Mouse (Mus musculus) hindbrain, embryonic 12.5 days (tissue): ENCODE results near the gene Gm36864. TPM values are rescaled to one million over a fixed set of nuclear protein-coding genes. Genes with fewer than 3 reads are reported as not detected.

ENCODE experiments used
- ATAC-seq: fragments of 200-750 bp; cut with Nextera tagmentation; 2 replicates; pipeline ENCODE4 v1.8.0; 2017; ENCODE audit warnings: moderate TSS enrichment; ENCODE audit not compliant: low FRiP score
- H3K27ac ChIP-seq: fragments of 300-500 bp; sonication (generic); 2 replicates; pipeline ENCODE4 v1.5.1; 2016; ENCODE audit warnings: mild to moderate bottlenecking
- H3K27me3 ChIP-seq: fragments of 300-500 bp; sonication (generic); 2 replicates; pipeline ENCODE4 v1.6.1; 2016; ENCODE audit warnings: mild to moderate bottlenecking
- H3K36me3 ChIP-seq: fragments of 300-500 bp; sonication (generic); 2 replicates; pipeline ENCODE4 v1.6.1; 2016; ENCODE audit warnings: mild to moderate bottlenecking
- H3K4me1 ChIP-seq: fragments of 300-500 bp; sonication (generic); 2 replicates; pipeline ENCODE4 v1.6.1; 2016
- H3K4me2 ChIP-seq: fragments of 300-500 bp; sonication (generic); replicated peaks from 2 replicates; pipeline ENCODE4 v1.6.1; 2016; ENCODE audit warnings: mild to moderate bottlenecking
- H3K4me3 ChIP-seq: fragments of 300-500 bp; sonication (generic); 2 replicates; pipeline ENCODE4 v1.5.1; 2016; ENCODE audit warnings: mild to moderate bottlenecking
- H3K9ac ChIP-seq: fragments of 300-500 bp; sonication (generic); 2 replicates; pipeline ENCODE4 v1.6.1; 2016; ENCODE audit warnings: mild to moderate bottlenecking, moderate library complexity
- H3K9me3 ChIP-seq: fragments of 300-500 bp; sonication (generic); replicated peaks from 2 replicates; pipeline ENCODE4 v1.6.1; 2016; ENCODE audit warnings: mild to moderate bottlenecking
- WGBS: fragments of 180-500 bp; shearing (Covaris S2); methylation state at CpG from one replicate; pipeline ENCODE4 v1.1.7; 2016; 5-methylcytosine and 5-hydroxymethylcytosine counted together
- polyA plus RNA-seq: library from polyadenylated mRNA; unstranded; fragments of >200 nt; fragmentation: Nextera tagmentation; extraction: Ambion mirVana; gene quantifications from 2 replicates; pipeline ENCODE4 v1.2.1, GENCODE M21; 2016

The Gm36864 gene
- polyA plus RNA-seq, 1 experiment from 2014 or later: not detected

- H3K9ac ChIP-seq: no peak overlapping the region
- peaks cover 6% of the 10 kb centered on the region; the same call in 1 of the 2 replicates for H3K27me3 ChIP-seq
- no peak for ATAC-seq
- no peak overlapping the region for H3K27ac ChIP-seq
- no peaks in the 10 kb centered on the region for H3K36me3 ChIP-seq
- 73% methylated on average over 7 of the region's 7 CpGs for WGBS
- H3K9me3 ChIP-seq: 0 out of 2 replicates have a peak, but pooled peaks cover 5% of the 10 kb centered on the region
- H3K4me3 ChIP-seq: no peak overlapping the region
- H3K4me2 ChIP-seq: no peak overlapping the region
- H3K4me1 ChIP-seq: no peaks in the 10 kb centered on the region
Observed at GRCm38 (mm10) chr7:44287760-44288159, 51.8 kb downstream of the Gm36864 start.

DNA sequence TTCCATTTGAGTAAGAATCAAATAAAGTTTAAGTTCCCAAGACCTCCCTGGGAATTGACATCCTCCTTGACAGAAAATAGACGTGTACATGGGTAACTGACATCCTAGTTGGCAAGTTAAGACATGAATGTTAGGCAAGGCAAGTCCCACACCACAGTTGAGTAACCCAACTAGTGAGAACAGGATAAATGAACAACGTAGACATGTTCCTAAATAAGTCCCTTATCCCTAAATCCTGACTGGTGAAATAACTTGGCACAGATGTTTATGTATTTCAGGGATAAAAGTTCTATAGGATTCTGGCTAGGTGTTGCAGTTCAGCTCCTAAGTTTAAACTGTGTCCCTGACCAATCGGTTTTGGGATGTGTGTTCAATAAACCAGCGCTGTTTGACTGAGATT is 55.0 kb downstream of the Gm36864 start:
- Histone ChIP-seq H3K9ac (no peak overlapping the region), H3K27me3 (peaks cover 6% of the 10 kb centered on the region; the same call in 1 of the 2 replicates)
- WGBS: 84% methylated on average over 4 of the region's 4 CpGs

DNA sequence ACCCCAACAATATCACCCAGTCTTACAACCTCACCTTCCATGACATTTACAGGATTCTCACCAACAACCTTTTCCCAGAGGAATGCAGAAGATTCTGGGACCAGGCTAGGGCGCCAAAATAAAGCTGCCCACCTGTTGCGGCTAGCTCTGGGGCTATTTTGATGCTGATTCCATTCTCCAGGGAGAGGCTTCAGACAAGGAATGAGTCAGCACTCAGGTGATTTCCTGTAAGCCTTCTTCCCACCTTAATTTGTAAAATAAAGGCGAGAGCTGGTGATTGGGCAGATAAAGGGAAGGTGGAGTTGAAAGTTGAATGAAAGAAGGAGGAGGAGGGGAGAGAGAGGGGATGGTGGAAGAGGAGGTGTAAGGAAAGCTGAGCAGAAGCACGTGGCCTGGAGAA is 55.4 kb downstream of the Gm36864 start:
- Histone ChIP-seq H3K9ac (no peak overlapping the region), H3K4me2 (no peak overlapping the region), H3K27ac (no peak overlapping the region), H3K36me3 (no peaks in the 10 kb centered on the region), H3K27me3 (peaks cover 6% of the 10 kb centered on the region; the same call in 1 of the 2 replicates), H3K4me3 (no peak overlapping the region), H3K4me1 (no peaks in the 10 kb centered on the region), H3K9me3 (0 out of 2 replicates have a peak, but pooled peaks cover 5% of the 10 kb centered on the region)
- no peak for ATAC-seq
- 56% methylated on average over 4 of the region's 4 CpGs for WGBS

More for the DNA sequence above, 55.0 kb downstream of the Gm36864 start:
- Histone ChIP-seq H3K36me3 (no peaks in the 10 kb centered on the region), H3K27ac (no peak overlapping the region), H3K4me3 (no peak overlapping the region), H3K9me3 (0 out of 2 replicates have a peak, but pooled peaks cover 5% of the 10 kb centered on the region), H3K4me1 (no peaks in the 10 kb centered on the region), H3K4me2 (no peak overlapping the region)
- no peak for ATAC-seq

Other genes with a start within 250 kb of the Gm36864 start
- gene Klk1b11, start 240.3 kb upstream of the Gm36864 start, polyA plus RNA-seq: not detected in 2 replicates
- not detected in 2 replicates for gene Klk1b26, start 224.0 kb upstream of the Gm36864 start, polyA plus RNA-seq
- gene Klk1b27, start 183.9 kb upstream of the Gm36864 start, polyA plus RNA-seq: not detected in 2 replicates
- not detected in 2 replicates for gene Klk1b21, start 133.8 kb upstream of the Gm36864 start, polyA plus RNA-seq
- gene Klk1b22, start 123.5 kb upstream of the Gm36864 start, polyA plus RNA-seq: not detected in 2 replicates
- not detected in 2 replicates for gene Klk1b16, start 99.4 kb upstream of the Gm36864 start, polyA plus RNA-seq
- not detected in 2 replicates for gene Klk1b24, start 47.9 kb upstream of the Gm36864 start, polyA plus RNA-seq
- not detected in 2 replicates for gene Klk1b3, start 38.0 kb upstream of the Gm36864 start, polyA plus RNA-seq
- gene Klk1b4, start 28.7 kb upstream of the Gm36864 start, polyA plus RNA-seq: not detected in 2 replicates
- not detected in 2 replicates for gene Klk1b5, start 20.2 kb upstream of the Gm36864 start, polyA plus RNA-seq
- gene Klk1, start 10.8 kb upstream of the Gm36864 start, polyA plus RNA-seq: not detected in 2 replicates
- gene 1700028J19Rik, start 10.5 kb downstream of the Gm36864 start, polyA plus RNA-seq: 1.1 and 1.2 TPM in 2 replicates
- gene 2410002F23Rik, start 10.5 kb downstream of the Gm36864 start, polyA plus RNA-seq: 182 and 196 TPM in 2 replicates
- gene Acp4, start 21.2 kb downstream of the Gm36864 start, polyA plus RNA-seq: not detected in 2 replicates
- gene Gm15517, start 25.3 kb downstream of the Gm36864 start, polyA plus RNA-seq: not detected in 2 replicates
- gene Clec11a, start 70.7 kb downstream of the Gm36864 start, polyA plus RNA-seq: 2.0 and 2.9 TPM in 2 replicates
- 12.5 and 12.8 TPM in 2 replicates for gene Shank1, start 74.1 kb downstream of the Gm36864 start, polyA plus RNA-seq
- gene Syt3, start 147.9 kb downstream of the Gm36864 start, polyA plus RNA-seq: 6.8 and 7.5 TPM in 2 replicates
- gene 1700008O03Rik, start 149.6 kb downstream of the Gm36864 start, polyA plus RNA-seq: 1.1 and 1.9 TPM in 2 replicates
- gene Lrrc4b, start 192.8 kb downstream of the Gm36864 start, polyA plus RNA-seq: 12.6 and 12.7 TPM in 2 replicates
- 1.3 and 3.9 TPM in 2 replicates for gene Aspdh, start 229.2 kb downstream of the Gm36864 start, polyA plus RNA-seq
- gene Josd2, start 231.8 kb downstream of the Gm36864 start, polyA plus RNA-seq: 60.5 and 65.1 TPM in 2 replicates